8 mouse cellular contexts compared by ENCODE assay signal in genomic region chr2:32928235-32928946, GRCm38 (mm10). TPM values are rescaled to one million over a fixed set of nuclear protein-coding genes. Genes with fewer than 3 reads are reported as not detected.
DNase-seq lines count a peak whose midpoint lies in the region; ATAC-seq and TF ChIP-seq lines count a peak whose summit lies in the region.

No protein-coding gene starts in this region.

- peak overlapping the region; percentile 60 for H3K4me3 ChIP-seq in E14TG2a.4 (replicated peaks; ENCODE audit: low read length)
- no peak overlapping the region for H3K4me3 ChIP-seq in forebrain, embryonic 14.5 days (ENCODE audit: low read depth, low read length)
- H3K4me3 ChIP-seq in lung, embryonic 14.5 days (ENCODE audit: low read depth, low read length), result no peak overlapping the region

- peak; percentile 67 for ATAC-seq in forebrain, embryonic 14.5 days
- ATAC-seq in lung, embryonic 14.5 days (ENCODE audit: insufficient read depth), result peak; percentile 65; the same call in 1 of the 2 replicates

- DNase-seq in c-Kit-positive CD71-negative TER-119-negative erythroid progenitor cells, embryonic 14.5 days (ENCODE audit: low read depth), result peak; percentile 50
- peak; percentile 69 for DNase-seq in forebrain, embryonic 14.5 days (ENCODE audit: low spot score)
- peak; percentile 89 for DNase-seq in heart, postnatal 4 days
- peak; percentile 62 to 68 for DNase-seq in layer of hippocampus, adult 8-10 months (ENCODE audit: low spot score in 2 of 2)
- DNase-seq in lung, embryonic 14.5 days, result peak; percentile 89
- peak; percentile 74 for DNase-seq in ovary, postnatal 36 days (ENCODE audit: low spot score)
- DNase-seq in thymus, postnatal 4 days, result peak; percentile 87

- WGBS in forebrain, embryonic 14.5 days, result 39% methylated on average over 10 of the region's 10 CpGs
- WGBS in lung, embryonic 14.5 days, result 23% methylated on average over 10 of the region's 10 CpGs

- H3K4me2 ChIP-seq in forebrain, embryonic 14.5 days (ENCODE audit: low read length), result no peak overlapping the region
- peak overlapping the region; percentile 25; the same call in 1 of the 2 replicates for H3K4me2 ChIP-seq in lung, embryonic 14.5 days

- no peaks in the 10 kb centered on the region for H3K9me3 ChIP-seq in E14TG2a.4 (ENCODE audit: low read length)
- H3K9me3 ChIP-seq in forebrain, embryonic 14.5 days (replicated peaks; ENCODE audit: control insufficient read depth, low read length), result no peaks in the 10 kb centered on the region
- H3K9me3 ChIP-seq in lung, embryonic 14.5 days (ENCODE audit: low read depth, low read length), result no peaks in the 10 kb centered on the region

- H3K4me1 ChIP-seq in E14TG2a.4 (replicated peaks; ENCODE audit: low read depth, low read length), result peaks cover 86% of the 10 kb centered on the region
- H3K4me1 ChIP-seq in forebrain, embryonic 14.5 days (ENCODE audit: control insufficient read depth, insufficient read depth, low read length), result no peaks in the 10 kb centered on the region
- H3K4me1 ChIP-seq in lung, embryonic 14.5 days (ENCODE audit: insufficient read depth), result no peaks in the 10 kb centered on the region

- H3K27ac ChIP-seq in forebrain, embryonic 14.5 days (ENCODE audit: low read depth, low read length), result no peak overlapping the region
- H3K27ac ChIP-seq in lung, embryonic 14.5 days (ENCODE audit: low read depth), result peak overlapping the region; percentile 81

- TF ChIP-seq CTCF in E14TG2a.4 (conservative IDR thresholded peaks at IDR 0.05; ENCODE audit: low read length), result peak; percentile 55
- TF ChIP-seq CTCF in lung, embryonic 14.5 days (IDR thresholded peaks at IDR 0.05; ENCODE audit: low read depth), result peak; percentile 89

- H3K27me3 ChIP-seq in E14TG2a.4 (ENCODE audit: insufficient read depth, low read length), result no peaks in the 10 kb centered on the region
- H3K27me3 ChIP-seq in forebrain, embryonic 14.5 days (replicated peaks; ENCODE audit: control insufficient read depth, insufficient read depth, low read length), result no peaks in the 10 kb centered on the region
- H3K27me3 ChIP-seq in lung, embryonic 14.5 days (ENCODE audit: insufficient read depth, low read length), result no peaks in the 10 kb centered on the region

- H3K9ac ChIP-seq in forebrain, embryonic 14.5 days (ENCODE audit: low read length), result no peak overlapping the region
- 0 out of 2 replicates have a peak overlapping the region, but pooled peaks have one; percentile 16 for H3K9ac ChIP-seq in lung, embryonic 14.5 days

- H3K36me3 ChIP-seq in E14TG2a.4 (ENCODE audit: insufficient read depth, low read length), result peaks cover 70% of the 10 kb centered on the region
- peaks cover 32% of the 10 kb centered on the region for H3K36me3 ChIP-seq in forebrain, embryonic 14.5 days (ENCODE audit: control insufficient read depth, insufficient read depth, low read length)
- peaks cover 25% of the 10 kb centered on the region for H3K36me3 ChIP-seq in lung, embryonic 14.5 days (ENCODE audit: insufficient read depth)

RNA-seq across cellular contexts. Expression of gene Rpl12, which starts 33.0 kb away (rescaled TPM):
- polyA plus RNA-seq in forebrain, embryonic 14.5 days (2014; fragmentation: Nextera tagmentation; extraction: Ambion mirVana), result 94.3 and 128 TPM in 2 replicates
- 100 to 1,000 TPM; 151 to 169 TPM for total RNA-seq in heart, postnatal 4 days (2021)
- 100 to 1,000 TPM; 120 to 150 (median 129) TPM for total RNA-seq in layer of hippocampus, adult 8-10 months (2022)
- polyA plus RNA-seq in lung, embryonic 14.5 days (2014; fragmentation: Nextera tagmentation; extraction: Ambion mirVana), result 235 and 256 TPM in 2 replicates

RNA-seq across cellular contexts. Expression of gene Lrsam1, which starts 33.0 kb away (rescaled TPM):
- 13.6 and 15.7 TPM in 2 replicates for polyA plus RNA-seq in forebrain, embryonic 14.5 days (2014; fragmentation: Nextera tagmentation; extraction: Ambion mirVana)
- 10 to 100 TPM; 12.9 to 13.4 TPM for total RNA-seq in heart, postnatal 4 days (2021)
- total RNA-seq in layer of hippocampus, adult 8-10 months (2022), result 10 to 100 TPM; 35.1 to 39.9 (median 38.6) TPM
- polyA plus RNA-seq in lung, embryonic 14.5 days (2014; fragmentation: Nextera tagmentation; extraction: Ambion mirVana), result 6.4 and 6.6 TPM in 2 replicates

RNA-seq across cellular contexts. Expression of gene Fam129b, which starts 52.5 kb away (rescaled TPM):
- 13.8 and 17.7 TPM in 2 replicates for polyA plus RNA-seq in forebrain, embryonic 14.5 days (2014; fragmentation: Nextera tagmentation; extraction: Ambion mirVana)
- 10 to 100 TPM; 45.4 to 46.0 TPM for total RNA-seq in heart, postnatal 4 days (2021)
- 10 to 100 TPM; 21.8 to 39.3 (median 32.1) TPM for total RNA-seq in layer of hippocampus, adult 8-10 months (2022)
- polyA plus RNA-seq in lung, embryonic 14.5 days (2014; fragmentation: Nextera tagmentation; extraction: Ambion mirVana), result 41.2 and 46.5 TPM in 2 replicates

RNA-seq across cellular contexts. Expression of gene Slc2a8, which starts 53.5 kb away (rescaled TPM):
- 11.2 TPM in 2 replicates for polyA plus RNA-seq in forebrain, embryonic 14.5 days (2014; fragmentation: Nextera tagmentation; extraction: Ambion mirVana)
- total RNA-seq in heart, postnatal 4 days (2021), result 10 to 100 TPM; 12.4 to 13.5 TPM
- total RNA-seq in layer of hippocampus, adult 8-10 months (2022), result 10 to 100 TPM; 19.7 to 23.1 (median 21.8) TPM
- polyA plus RNA-seq in lung, embryonic 14.5 days (2014; fragmentation: Nextera tagmentation; extraction: Ambion mirVana), result 12.4 and 14.4 TPM in 2 replicates
